Mouse (Mus musculus) lung, postnatal 0 days (tissue): ENCODE measurements around the gene Glp2r.

Experiments used
- CTCF ChIP-seq: IDR thresholded peaks from 2 replicates; pipeline ENCODE4 v1.5.1; 2016; ENCODE audit warnings: antibody characterized with exemption, mild to moderate bottlenecking
- EP300 ChIP-seq: IDR thresholded peaks from 2 replicates; pipeline ENCODE4 v1.6.1; 2016; ENCODE audit warnings: antibody characterized with exemption, mild to moderate bottlenecking, control low read depth

DNA sequence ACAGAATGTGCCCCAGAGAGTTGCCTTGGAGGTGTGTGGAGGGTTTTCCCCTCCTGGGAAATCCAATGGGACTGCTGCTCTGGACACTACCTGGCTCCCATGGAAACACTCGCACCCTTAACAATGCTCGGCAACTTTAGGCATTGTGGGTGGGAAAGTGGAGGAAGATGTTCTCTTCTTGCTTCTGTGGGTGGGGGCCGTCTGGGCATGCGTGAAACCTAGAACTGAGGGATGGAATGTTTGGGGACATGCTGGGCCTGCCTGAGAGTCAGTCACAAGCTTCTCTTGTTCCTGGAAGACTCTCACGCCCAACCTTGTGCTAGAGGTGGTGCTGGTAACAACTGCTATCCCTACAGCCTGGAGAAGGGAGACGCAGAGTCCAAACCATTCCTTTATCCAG lies 106.0 kb downstream of the Glp2r start:
- TF ChIP-seq EP300 (no peak), CTCF (no peak)
